Mouse (Mus musculus) kidney, postnatal 0 days (tissue): ENCODE results near the gene Chaf1a. TPM values are rescaled to one million over a fixed set of nuclear protein-coding genes. Genes with fewer than 3 reads are reported as not detected.
A peak's percentile ranks its signal among the peaks of the same experiment; 100 is the strongest.

ENCODE experiments used
- ATAC-seq: fragments of 200-750 bp; cut with Nextera tagmentation; replicated peaks from 2 replicates; pipeline ENCODE4 v1.8.0; 2017; ENCODE audit warnings: low read depth, moderate number of reproducible peaks, moderate TSS enrichment, moderate library complexity; ENCODE audit not compliant: low FRiP score
- DNase-seq: peaks from one replicate; pipeline ENCODE4 v3.0.0-alpha.2; 2016; ENCODE audit warnings: low spot score
- H3K27ac ChIP-seq: fragments of 300-500 bp; sonication (generic); 2 replicates; pipeline ENCODE4 v1.5.1; 2014; ENCODE audit warnings: mild to moderate bottlenecking
- H3K27me3 ChIP-seq: fragments of 300-500 bp; sonication (generic); 2 replicates; pipeline ENCODE4 v1.6.1; 2014; ENCODE audit warnings: low read length, mixed read lengths; ENCODE audit not compliant: insufficient read depth
- H3K36me3 ChIP-seq: fragments of 300-500 bp; sonication (generic); 2 replicates; pipeline ENCODE4 v1.6.1; 2014; ENCODE audit warnings: low read length, mixed read lengths; ENCODE audit not compliant: insufficient read depth
- H3K4me1 ChIP-seq: fragments of 300-500 bp; sonication (generic); replicated peaks from 2 replicates; pipeline ENCODE4 v1.6.1; 2014; ENCODE audit warnings: antibody characterized with exemption, low read length, mixed read lengths; ENCODE audit not compliant: insufficient read depth
- H3K4me2 ChIP-seq: fragments of 300-500 bp; sonication (generic); 2 replicates; pipeline ENCODE4 v1.6.1; 2014; ENCODE audit warnings: mild to moderate bottlenecking, low read length, moderate library complexity, mixed read lengths
- H3K4me3 ChIP-seq: fragments of 300-500 bp; sonication (generic); replicated peaks from 2 replicates; pipeline ENCODE4 v1.5.1; 2014; ENCODE audit warnings: low read depth, low read length
- H3K9ac ChIP-seq: fragments of 300-500 bp; sonication (generic); 2 replicates; pipeline ENCODE4 v1.6.1; 2014; ENCODE audit warnings: low read depth, low read length
- H3K9me3 ChIP-seq: fragments of 300-500 bp; sonication (generic); replicated peaks from 2 replicates; pipeline ENCODE4 v1.6.1; 2016; ENCODE audit warnings: low read length, inconsistent platforms, mixed read lengths
- CTCF ChIP-seq: IDR thresholded peaks from 2 replicates; pipeline ENCODE4 v1.5.1; 2016; ENCODE audit warnings: antibody characterized with exemption, low read depth, mild to moderate bottlenecking, moderate library complexity
- WGBS: fragments of 180-500 bp; shearing (Covaris S2); extraction: QIAGEN DNeasy Blood & Tissue Kit; methylation state at CpG from one replicate; pipeline ENCODE4 v1.1.7; 2014; 5-methylcytosine and 5-hydroxymethylcytosine counted together
- polyA plus RNA-seq: library from polyadenylated mRNA; unstranded; fragments of >200 nt; fragmentation: Nextera tagmentation; extraction: Ambion mirVana; gene quantifications from 2 replicates; pipeline ENCODE4 v1.2.1, GENCODE M21; 2015

Gene Chaf1a
- polyA plus RNA-seq, 1 experiment from 2014 or later: 11.1 TPM

GRCm38 (mm10) chr17:56040857-56041163, 571 bp downstream of the Chaf1a start:
- Histone ChIP-seq H3K4me2 (peak overlapping the region; percentile 81), H3K4me3 (peak overlapping the region; percentile 66), H3K36me3 (peaks cover 8% of the 10 kb centered on the region; the same call in 1 of the 2 replicates), H3K9me3 (no peaks in the 10 kb centered on the region), H3K4me1 (peaks cover 11% of the 10 kb centered on the region), H3K9ac (peak overlapping the region; percentile 85), H3K27ac (no peak overlapping the region), H3K27me3 (no peaks in the 10 kb centered on the region)
- WGBS: 2% methylated on average over 12 of the region's 12 CpGs
- ATAC-seq (no peak), DNase-seq (peak; percentile 27)
- TF ChIP-seq CTCF: no peak

GRCm38 (mm10) chr17:56051369-56051768, 11.1 kb downstream of the Chaf1a start:
- Histone ChIP-seq H3K9me3 (no peaks in the 10 kb centered on the region), H3K4me2 (no peak overlapping the region), H3K4me1 (no peaks in the 10 kb centered on the region), H3K27ac (no peak overlapping the region), H3K4me3 (no peak overlapping the region), H3K9ac (no peak overlapping the region), H3K36me3 (peaks cover 27% of the 10 kb centered on the region), H3K27me3 (no peaks in the 10 kb centered on the region)
- WGBS: 87% methylated on average over 5 of the region's 5 CpGs
- DNase-seq (no peak), ATAC-seq (no peak)
- TF ChIP-seq CTCF: no peak

DNA sequence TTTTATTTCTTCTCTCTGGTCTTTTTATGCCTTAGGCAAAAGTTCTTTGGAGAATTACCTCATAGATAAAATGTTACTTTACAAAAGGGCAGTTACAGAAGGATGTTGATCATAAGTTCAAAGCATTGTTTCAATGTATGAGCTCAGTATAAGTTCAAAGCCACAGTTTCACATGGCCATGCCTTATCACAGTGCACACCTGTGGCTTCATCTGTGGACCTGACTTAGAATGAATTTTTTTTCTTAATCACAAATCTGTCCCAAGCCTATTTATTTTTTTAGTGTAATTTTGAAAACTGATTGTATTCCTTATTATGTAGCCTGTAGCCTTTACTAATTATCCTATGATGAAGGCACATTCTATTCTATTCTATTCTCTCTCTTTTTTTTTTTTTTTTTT, 14.7 kb downstream of the Chaf1a start:
- ATAC-seq (no peak), DNase-seq (no peak)
- H3K4me1 ChIP-seq: no peaks in the 10 kb centered on the region
- no peaks in the 10 kb centered on the region for H3K27me3 ChIP-seq
- no peak overlapping the region for H3K4me2 ChIP-seq
- peaks cover 21% of the 10 kb centered on the region for H3K36me3 ChIP-seq
- H3K4me3 ChIP-seq: no peak overlapping the region
- H3K27ac ChIP-seq: no peak overlapping the region
- no peaks in the 10 kb centered on the region for H3K9me3 ChIP-seq
- H3K9ac ChIP-seq: no peak overlapping the region
- TF ChIP-seq CTCF: no peak

DNA sequence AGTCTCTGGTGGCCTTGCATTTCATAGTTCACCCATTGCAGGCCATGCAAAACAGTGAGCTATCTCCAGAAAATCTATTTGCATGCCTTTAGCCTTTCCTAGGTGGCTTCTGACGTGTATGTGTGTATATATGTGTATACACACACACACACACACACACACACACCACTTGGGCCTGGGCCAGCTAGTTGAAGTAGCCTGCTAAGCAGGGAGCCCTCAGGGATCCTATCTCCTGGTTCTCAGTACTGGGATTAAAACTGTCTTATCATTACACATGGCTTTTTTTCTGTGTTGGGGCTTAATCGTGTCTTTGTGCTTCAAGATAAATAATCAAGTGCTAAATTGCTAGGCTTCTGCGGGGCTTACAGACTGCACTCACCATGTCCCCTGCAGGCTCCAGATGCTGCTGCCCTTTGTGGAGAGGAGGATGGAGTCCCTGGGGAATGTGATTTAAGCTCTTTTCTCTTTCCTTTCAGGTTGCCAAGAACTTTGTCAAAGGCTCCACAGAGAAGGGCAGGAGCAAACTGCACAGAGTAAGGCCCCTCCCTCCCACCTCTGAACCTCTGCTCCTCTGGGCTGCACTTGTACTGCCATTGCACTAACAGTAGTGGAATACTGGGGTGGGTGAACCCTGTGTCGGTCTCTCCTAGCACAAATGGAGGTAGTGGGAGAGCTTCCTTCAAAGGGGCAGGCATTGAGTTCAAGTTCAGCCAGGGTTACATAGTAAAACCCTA, 15.9 kb downstream of the Chaf1a start:
- Histone ChIP-seq H3K4me1 (no peaks in the 10 kb centered on the region), H3K4me3 (no peak overlapping the region), H3K9me3 (no peaks in the 10 kb centered on the region), H3K36me3 (peaks cover 31% of the 10 kb centered on the region), H3K27me3 (no peaks in the 10 kb centered on the region), H3K4me2 (no peak overlapping the region), H3K27ac (no peak overlapping the region), H3K9ac (no peak overlapping the region)
- DNase-seq: no peak
- no peak for ATAC-seq
- TF ChIP-seq CTCF: no peak
- 71% methylated on average over 4 of the region's 4 CpGs for WGBS

DNA sequence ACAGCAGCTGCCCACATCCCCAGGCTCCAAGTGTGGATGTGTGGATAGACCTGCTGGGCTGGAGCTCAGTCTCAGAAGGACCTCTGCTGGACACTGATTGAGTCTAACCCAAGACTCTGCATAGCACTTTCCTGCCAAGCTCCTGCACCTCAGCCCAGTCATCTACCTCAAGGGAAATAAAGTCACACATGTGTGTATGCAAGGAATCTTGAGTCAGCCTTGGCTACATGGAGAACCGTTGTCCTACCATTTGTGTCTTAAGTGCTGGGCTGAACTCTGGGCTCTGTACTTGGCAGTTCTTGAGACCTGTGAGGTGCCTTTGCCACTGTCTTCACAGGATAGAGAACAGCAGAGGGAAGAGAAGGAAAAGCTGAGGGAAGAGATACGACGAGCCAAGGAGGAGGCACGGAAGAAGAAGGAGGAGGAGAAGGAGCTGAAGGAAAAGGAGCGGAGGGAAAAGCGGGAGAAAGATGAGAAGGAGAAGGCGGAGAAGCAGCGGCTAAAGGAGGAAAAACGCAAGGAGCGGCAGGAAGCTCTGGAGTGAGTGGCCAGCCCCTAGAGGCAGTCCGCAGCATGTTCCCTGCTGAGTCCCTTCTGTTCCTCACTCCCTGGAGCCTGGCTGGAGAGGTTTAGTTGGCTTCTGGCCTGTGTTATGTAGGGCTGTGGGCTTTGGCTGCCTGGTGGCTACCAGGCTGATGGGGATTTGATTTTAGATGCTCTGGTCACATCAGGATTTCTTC, 17.3 kb downstream of the Chaf1a start:
- TF ChIP-seq CTCF: peak; percentile 11; the same call in 1 of the 2 replicates
- Histone ChIP-seq H3K27ac (no peak overlapping the region), H3K9me3 (no peaks in the 10 kb centered on the region), H3K27me3 (no peaks in the 10 kb centered on the region), H3K36me3 (peaks cover 45% of the 10 kb centered on the region), H3K4me3 (no peak overlapping the region), H3K4me1 (no peaks in the 10 kb centered on the region), H3K4me2 (no peak overlapping the region), H3K9ac (no peak overlapping the region)
- DNase-seq: no peak
- ATAC-seq: no peak
- WGBS: 83% methylated on average over 11 of the region's 11 CpGs

- DNase-seq: no peak
- no peaks in the 10 kb centered on the region for H3K4me1 ChIP-seq
- no peak overlapping the region for H3K9ac ChIP-seq
- no peak for ATAC-seq
- no peak for TF ChIP-seq CTCF
- H3K27ac ChIP-seq: no peak overlapping the region
- H3K36me3 ChIP-seq: peaks cover 77% of the 10 kb centered on the region
- H3K9me3 ChIP-seq: no peaks in the 10 kb centered on the region
- WGBS: 92% methylated on average over 7 of the region's 7 CpGs
- H3K4me3 ChIP-seq: no peak overlapping the region
- no peak overlapping the region for H3K4me2 ChIP-seq
- no peaks in the 10 kb centered on the region for H3K27me3 ChIP-seq
Observed at GRCm38 (mm10) chr17:56062081-56062480, 21.8 kb downstream of the Chaf1a start.
